Mouse (Mus musculus) lung, adult 2 months (tissue): Measurements from ENCODE around the gene Esrrg.

Experiments used
- CTCF ChIP-seq: fragments of 200-500 bp; IDR thresholded peaks from 2 replicates; pipeline ENCODE4 v1.5.1; 2011; ENCODE audit warnings: mild to moderate bottlenecking, low read length, control low read depth; ENCODE audit not compliant: insufficient read depth
- POLR2A ChIP-seq: fragments of 200-500 bp; IDR thresholded peaks from 2 replicates; pipeline ENCODE4 v1.6.1; 2011; ENCODE audit warnings: low read depth, mild to moderate bottlenecking, control low read depth, low read length, borderline replicate concordance; ENCODE audit errors: extremely low read depth

- TF ChIP-seq POLR2A (no peak), CTCF (no peak)
Observed at GRCm38 (mm10) chr1:187896291-187896690, 287.7 kb downstream of the Esrrg start.
